Mouse (Mus musculus) MEL (cell line): Measurements from ENCODE around the gene Cry2. TPM values are rescaled to one million over a fixed set of nuclear protein-coding genes. Genes with fewer than 3 reads are reported as not detected.

Source experiments
- DNase-seq: peaks from one replicate; pipeline ENCODE4 v3.0.0; 2011; ENCODE audit warnings: low read depth, low spot score
- H3K27ac ChIP-seq: 2 replicates; pipeline ENCODE4 v1.5.1; 2012; ENCODE audit warnings: low read depth, mild to moderate bottlenecking, control low read depth, low read length, moderate library complexity; ENCODE audit not compliant: control insufficient read depth
- H3K27me3 ChIP-seq, 2 experiments: fragments of 150-350 bp in 1 of 2; sonication (generic) in 1 of 2; 2 replicates each; pipeline ENCODE4 v1.6.1; 2012; ENCODE audit warnings: low read length in 2 of 2, mild to moderate bottlenecking in 2 of 2, improper control_type of control experiment in 1 of 2, moderate library complexity in 1 of 2; ENCODE audit not compliant: insufficient read depth in 2 of 2, control insufficient read depth in 1 of 2
- H3K36me3 ChIP-seq, 2 experiments: 2 replicates each; pipeline ENCODE4 v1.6.1; 2012 to 2014; ENCODE audit warnings: low read length in 2 of 2, improper control_type of control experiment in 1 of 2, inconsistent platforms in 1 of 2, mild to moderate bottlenecking in 1 of 2; ENCODE audit not compliant: insufficient read depth in 2 of 2, control insufficient read depth in 1 of 2
- H3K4me1 ChIP-seq, 2 experiments: fragments of 150-350 bp in 1 of 2; sonication (generic) in 1 of 2; 2 replicates each; pipeline ENCODE4 v1.6.1; 2012; ENCODE audit warnings: low read length in 2 of 2, improper control_type of control experiment in 1 of 2, mild to moderate bottlenecking in 1 of 2; ENCODE audit not compliant: insufficient read depth in 2 of 2, control insufficient read depth in 1 of 2
- H3K4me3 ChIP-seq, 2 experiments: fragments of 150-350 bp in 1 of 2; sonication (generic) in 1 of 2; 2 replicates each; pipeline ENCODE4 v1.5.1; 2012; ENCODE audit warnings: low read depth in 2 of 2, low read length in 2 of 2, mild to moderate bottlenecking in 2 of 2, moderate library complexity in 2 of 2, control low read depth in 1 of 2, improper control_type of control experiment in 1 of 2; ENCODE audit not compliant: control insufficient read depth in 1 of 2, insufficient read depth in 1 of 2
- H3K79me2 ChIP-seq: 2 replicates; pipeline ENCODE4 v1.6.1; 2012; ENCODE audit warnings: mild to moderate bottlenecking, low read length, moderate library complexity; ENCODE audit not compliant: control insufficient read depth, poor library complexity, insufficient read depth
- H3K9ac ChIP-seq: 2 replicates; pipeline ENCODE4 v1.6.1; 2012; ENCODE audit warnings: low read depth, mild to moderate bottlenecking, control low read depth, low read length, moderate library complexity; ENCODE audit not compliant: control insufficient read depth, poor library complexity, severe bottlenecking
- H3K9me3 ChIP-seq: fragments of 150-350 bp; sonication (generic); replicated peaks from 2 replicates; pipeline ENCODE4 v1.6.1; 2012; ENCODE audit warnings: mild to moderate bottlenecking, low read length, improper control_type of control experiment, moderate library complexity; ENCODE audit not compliant: insufficient read depth
- BHLHE40 ChIP-seq: IDR thresholded peaks from 2 replicates; pipeline ENCODE4 v1.6.1; 2012; ENCODE audit warnings: low read depth, mild to moderate bottlenecking, inconsistent platforms, low read length, improper control_type of control experiment, borderline replicate concordance
- CTCF ChIP-seq, 3 experiments: IDR thresholded peaks in 2 of 3; conservative IDR thresholded peaks in 1 of 3; 2 replicates each; pipeline ENCODE4 v1.5.1; 2011 to 2012; ENCODE audit warnings: low read length in 3 of 3, low read depth in 2 of 3, mild to moderate bottlenecking in 2 of 3, improper control_type of control experiment in 1 of 3, inconsistent platforms in 1 of 3, mixed read lengths in 1 of 3, moderate library complexity in 1 of 3; ENCODE audit not compliant: control insufficient read depth in 1 of 3, insufficient read depth in 1 of 3, poor library complexity in 1 of 3, severe bottlenecking in 1 of 3
- EP300 ChIP-seq, 2 experiments: IDR thresholded peaks; 2 replicates each; pipeline ENCODE4 v1.6.1; 2011; ENCODE audit warnings: improper control_type of control experiment in 2 of 2, low read length in 2 of 2, low read depth in 1 of 2, mild to moderate bottlenecking in 1 of 2
- GABPA ChIP-seq: IDR thresholded peaks from 2 replicates; pipeline ENCODE4 v1.6.1; 2012; ENCODE audit warnings: low read depth, mild to moderate bottlenecking, inconsistent platforms, low read length, improper control_type of control experiment, moderate library complexity
- JUND ChIP-seq: IDR thresholded peaks from 2 replicates; pipeline ENCODE4 v1.6.1; 2011; ENCODE audit warnings: low read depth, mild to moderate bottlenecking, improper control_type of control experiment, low read length
- KAT2A ChIP-seq: conservative IDR thresholded peaks from 2 replicates; pipeline ENCODE4 v1.6.1; 2012; ENCODE audit warnings: low read depth, low read length, improper control_type of control experiment, inconsistent platforms
- MAFK ChIP-seq: IDR thresholded peaks from 2 replicates; pipeline ENCODE4 v1.6.1; 2011; ENCODE audit warnings: low read depth, mild to moderate bottlenecking, low read length, improper control_type of control experiment, borderline replicate concordance
- MAZ ChIP-seq: IDR thresholded peaks from 2 replicates; pipeline ENCODE4 v1.6.1; 2012; ENCODE audit warnings: low read depth, mild to moderate bottlenecking, inconsistent platforms, low read length, improper control_type of control experiment
- MEF2A ChIP-seq: IDR thresholded peaks from 2 replicates; pipeline ENCODE4 v1.6.1; 2014; ENCODE audit warnings: low read depth, mild to moderate bottlenecking, inconsistent platforms, low read length, improper control_type of control experiment; ENCODE audit not compliant: poor library complexity, insufficient replicate concordance, severe bottlenecking; ENCODE audit errors: extremely low read depth
- MYB ChIP-seq: IDR thresholded peaks from 2 replicates; pipeline ENCODE4 v1.6.1; 2011; ENCODE audit warnings: mild to moderate bottlenecking, low read depth, low read length, improper control_type of control experiment
- NELFE ChIP-seq: IDR thresholded peaks from 2 replicates; pipeline ENCODE4 v1.6.1; 2011; ENCODE audit warnings: low read depth, low read length, improper control_type of control experiment
- NRF1 ChIP-seq: IDR thresholded peaks from 2 replicates; pipeline ENCODE4 v1.6.1; 2014; ENCODE audit warnings: low read depth, mild to moderate bottlenecking, inconsistent platforms, low read length, improper control_type of control experiment, moderate library complexity; ENCODE audit not compliant: poor library complexity, insufficient read depth, severe bottlenecking
- SMC3 ChIP-seq: IDR thresholded peaks from 2 replicates; pipeline ENCODE4 v1.6.1; 2011; ENCODE audit warnings: low read depth, low read length, improper control_type of control experiment
- TAL1 ChIP-seq: IDR thresholded peaks from 2 replicates; pipeline ENCODE4 v1.6.1; 2012; ENCODE audit warnings: mild to moderate bottlenecking, inconsistent platforms, low read length, moderate library complexity, mixed read lengths
- UBTF ChIP-seq: IDR thresholded peaks from 2 replicates; pipeline ENCODE4 v1.6.1; 2012; ENCODE audit warnings: low read depth, mild to moderate bottlenecking, inconsistent platforms, low read length, improper control_type of control experiment, moderate library complexity, borderline replicate concordance; ENCODE audit not compliant: insufficient read depth
- USF1 ChIP-seq: IDR thresholded peaks from 2 replicates; pipeline ENCODE4 v1.6.1; 2014; ENCODE audit warnings: low read depth, mild to moderate bottlenecking, inconsistent platforms, low read length, improper control_type of control experiment, moderate library complexity
- USF2 ChIP-seq, 2 experiments: IDR thresholded peaks; 2 replicates each; pipeline ENCODE4 v1.6.1; 2011 to 2012; ENCODE audit warnings: improper control_type of control experiment in 2 of 2, low read length in 2 of 2, borderline replicate concordance in 1 of 2, inconsistent platforms in 1 of 2, low read depth in 1 of 2, mild to moderate bottlenecking in 1 of 2; ENCODE audit not compliant: insufficient read depth in 1 of 2
- ZC3H11A ChIP-seq: IDR thresholded peaks from 2 replicates; pipeline ENCODE4 v1.6.1; 2012; ENCODE audit warnings: low read depth, mild to moderate bottlenecking, inconsistent platforms, low read length, improper control_type of control experiment
- polyA plus RNA-seq, 2 experiments: library from polyadenylated mRNA; stranded (reverse) in 1 of 2; unstranded in 1 of 2; fragments of >175 nt in 1 of 2; fragments of >200 nt in 1 of 2; gene quantifications; 2 replicates each; pipeline versions ENCODE4 v1.2.1 to v1.2.4; 2012; ENCODE audit warnings: low replicate concordance in 2 of 2, low read depth in 1 of 2; ENCODE audit not compliant: insufficient read length in 2 of 2, insufficient read depth in 1 of 2, missing spikeins in 1 of 2
- total RNA-seq: library from RNA; depleted of rRNA; stranded (reverse); fragments of 300-350 nt; gene quantifications from 2 replicates; pipeline ENCODE4 v1.2.3, GENCODE M21; 2012

The Cry2 gene
- total and polyA plus RNA-seq, 3 experiments = 13.3 to 36.2 TPM; not detected in 1

- DNase-seq = no peak
- no peaks in the 10 kb centered on the region for H3K9me3 ChIP-seq
- H3K4me3 ChIP-seq = no peak overlapping the region
- TF ChIP-seq MYB = no peak
- no peak for TF ChIP-seq BHLHE40
- TF ChIP-seq UBTF = no peak
- H3K79me2 ChIP-seq = no peaks in the 10 kb centered on the region
- H3K9ac ChIP-seq = no peak overlapping the region
- no peaks in the 10 kb centered on the region for H3K4me1 ChIP-seq
- no peaks in the 10 kb centered on the region for H3K36me3 ChIP-seq
- no peaks in the 10 kb centered on the region for H3K27me3 ChIP-seq
- no peak overlapping the region for H3K27ac ChIP-seq
These were observed 72.0 kb downstream of the Cry2 start for GRCm38 (mm10) chr2:92361795-92362194.

- Histone ChIP-seq H3K36me3 (no peaks in the 10 kb centered on the region), H3K4me1 (no peaks in the 10 kb centered on the region), H3K27me3 (no peaks in the 10 kb centered on the region), H3K27ac (no peak overlapping the region), H3K9ac (no peak overlapping the region), H3K9me3 (no peaks in the 10 kb centered on the region), H3K79me2 (no peaks in the 10 kb centered on the region), H3K4me3 (no peak overlapping the region)
- no peak for TF ChIP-seq NELFE
- TF ChIP-seq MYB = no peak
- no peak for TF ChIP-seq MAFK
- TF ChIP-seq GABPA = no peak
- TF ChIP-seq JUND = no peak
- no peak for TF ChIP-seq KAT2A
- no peak for TF ChIP-seq USF1
- no peak for TF ChIP-seq USF2 (IDR thresholded peaks at IDR 0.05; ENCODE audit: borderline replicate concordance in 1 of 2, insufficient read depth in 1 of 2, low read depth in 1 of 2, low read length in 2 of 2)
- no peak for TF ChIP-seq SMC3
- TF ChIP-seq UBTF = no peak
- TF ChIP-seq ZC3H11A = no peak
- TF ChIP-seq CTCF (IDR thresholded peaks at IDR 0.05 in 2 of 3, conservative IDR thresholded peaks at IDR 0.05 in 1 of 3; ENCODE audit: control insufficient read depth in 1 of 3, insufficient read depth in 1 of 3, low read depth in 2 of 3, low read length in 3 of 3, poor library complexity in 1 of 3, severe bottlenecking in 1 of 3) = no peak
- no peak for TF ChIP-seq MAZ
- no peak for TF ChIP-seq NRF1
- no peak for TF ChIP-seq MEF2A
- TF ChIP-seq EP300 (IDR thresholded peaks at IDR 0.05; ENCODE audit: low read depth in 1 of 2, low read length in 2 of 2) = no peak
- no peak for TF ChIP-seq TAL1
- DNase-seq = peak; percentile 11
These were observed 73.0 kb downstream of the Cry2 start for GRCm38 (mm10) chr2:92360893-92361292.
